Mouse (Mus musculus): ENCODE results near the gene Srgap3.

The Srgap3 gene

DNA sequence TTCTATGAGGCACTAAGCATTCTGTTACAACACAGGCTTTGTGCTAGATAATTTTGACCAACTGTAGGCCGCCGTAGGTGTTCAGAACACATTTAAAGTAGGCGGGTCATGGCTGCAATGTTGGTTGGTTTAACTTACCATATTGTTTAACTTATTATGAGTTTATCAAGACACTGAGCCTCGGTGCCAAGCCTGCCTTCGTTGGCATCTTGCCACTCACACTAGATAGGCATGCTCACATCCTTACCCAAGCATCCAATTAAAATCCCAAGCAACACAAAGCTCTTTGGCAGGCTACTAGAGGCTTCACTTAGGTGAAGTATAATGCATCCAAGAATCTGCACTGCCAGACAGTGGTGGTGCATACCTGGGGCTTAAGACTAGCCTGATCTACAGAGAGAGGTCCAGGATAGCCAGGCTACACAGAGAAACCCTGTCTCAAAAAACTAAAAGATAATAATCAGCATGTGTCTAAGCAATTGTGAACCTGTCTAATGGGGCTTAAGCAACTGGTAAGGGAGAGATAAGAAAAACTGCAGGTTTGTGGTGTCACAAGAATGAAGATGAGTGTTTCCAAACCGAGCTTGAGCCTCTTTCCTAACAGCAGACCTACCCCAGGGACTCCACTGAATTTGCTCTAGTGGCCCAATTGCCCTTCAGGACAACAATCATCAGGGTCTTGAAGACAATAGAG is 17.6 kb downstream of the Srgap3 start:
- Histone ChIP-seq H3K36me3 (ENCODE audit: insufficient read depth, low read length) (no peaks in the 10 kb centered on the region), H3K4me1 (replicated peaks; ENCODE audit: low read depth, low read length) (peaks cover 26% of the 10 kb centered on the region), H3K4me3 (replicated peaks; ENCODE audit: low read length) (no peak overlapping the region), H3K9me3 (ENCODE audit: low read length) (no peaks in the 10 kb centered on the region), H3K27me3 (ENCODE audit: insufficient read depth, low read length) (no peaks in the 10 kb centered on the region)
- no peak for TF ChIP-seq CTCF (conservative IDR thresholded peaks at IDR 0.05; ENCODE audit: low read length)
- no peak for TF ChIP-seq NANOG (IDR thresholded peaks at IDR 0.05; ENCODE audit: borderline replicate concordance, low read length)
- no peak for TF ChIP-seq POU5F1 (IDR thresholded peaks at IDR 0.05; ENCODE audit: borderline replicate concordance, low read length)

DNA sequence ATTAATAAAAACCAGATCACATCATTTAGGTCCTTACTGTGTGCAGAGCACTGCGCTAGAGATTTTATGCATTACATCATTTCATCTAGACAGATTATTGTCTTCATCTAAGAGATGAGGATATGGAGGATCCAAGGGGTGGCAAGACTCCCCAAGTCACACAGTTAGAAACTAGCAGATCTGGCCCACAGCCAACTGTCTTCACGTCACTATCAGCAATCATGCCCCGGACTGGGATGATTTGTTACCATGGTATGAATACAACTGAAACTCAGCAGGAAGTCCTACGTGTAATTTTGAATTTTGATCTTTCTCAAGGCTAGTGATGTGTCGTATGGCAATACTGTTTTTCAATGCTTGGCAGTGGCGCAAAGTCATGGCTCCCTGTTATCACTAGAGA is 18.2 kb downstream of the Srgap3 start:
- TF ChIP-seq POU5F1 (IDR thresholded peaks at IDR 0.05; ENCODE audit: borderline replicate concordance, low read length): no peak
- no peak for TF ChIP-seq NANOG (IDR thresholded peaks at IDR 0.05; ENCODE audit: borderline replicate concordance, low read length)
- TF ChIP-seq CTCF (conservative IDR thresholded peaks at IDR 0.05; ENCODE audit: low read length): no peak

DNA sequence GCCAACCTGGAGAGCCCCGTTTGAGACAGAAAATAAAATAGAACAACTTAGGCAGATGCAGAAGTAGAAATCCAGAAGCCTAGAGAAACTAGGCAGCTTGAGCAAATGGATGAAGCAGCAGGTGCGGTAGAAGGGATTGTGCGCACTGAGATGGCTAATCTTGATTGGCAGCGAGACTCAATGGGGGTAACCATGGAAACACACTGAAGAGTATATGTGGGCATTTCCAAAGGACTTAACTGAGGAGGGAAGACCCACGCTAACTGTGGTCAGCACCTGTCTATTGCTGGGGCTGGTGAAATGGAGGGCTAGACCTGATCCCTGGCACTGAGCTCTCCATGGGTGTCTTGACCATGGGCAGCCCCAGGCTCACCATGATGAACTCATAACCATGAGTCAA is 19.7 kb downstream of the Srgap3 start:
- H3K9me3 ChIP-seq (ENCODE audit: low read length): no peaks in the 10 kb centered on the region
- H3K4me3 ChIP-seq (replicated peaks; ENCODE audit: low read length): no peak overlapping the region
- no peaks in the 10 kb centered on the region for H3K27me3 ChIP-seq (ENCODE audit: insufficient read depth, low read length)
- peaks cover 27% of the 10 kb centered on the region for H3K4me1 ChIP-seq (replicated peaks; ENCODE audit: low read depth, low read length)
- no peaks in the 10 kb centered on the region for H3K36me3 ChIP-seq (ENCODE audit: insufficient read depth, low read length)
- TF ChIP-seq NANOG (IDR thresholded peaks at IDR 0.05; ENCODE audit: borderline replicate concordance, low read length): no peak
- TF ChIP-seq CTCF (conservative IDR thresholded peaks at IDR 0.05; ENCODE audit: low read length): no peak
- TF ChIP-seq POU5F1 (IDR thresholded peaks at IDR 0.05; ENCODE audit: borderline replicate concordance, low read length): no peak

More for the DNA sequence above, 18.2 kb downstream of the Srgap3 start:
- Histone ChIP-seq H3K36me3 (ENCODE audit: insufficient read depth, low read length) (no peaks in the 10 kb centered on the region), H3K4me3 (replicated peaks; ENCODE audit: low read length) (no peak overlapping the region), H3K9me3 (ENCODE audit: low read length) (no peaks in the 10 kb centered on the region), H3K27me3 (ENCODE audit: insufficient read depth, low read length) (no peaks in the 10 kb centered on the region), H3K4me1 (replicated peaks; ENCODE audit: low read depth, low read length) (peaks cover 26% of the 10 kb centered on the region)

DNA sequence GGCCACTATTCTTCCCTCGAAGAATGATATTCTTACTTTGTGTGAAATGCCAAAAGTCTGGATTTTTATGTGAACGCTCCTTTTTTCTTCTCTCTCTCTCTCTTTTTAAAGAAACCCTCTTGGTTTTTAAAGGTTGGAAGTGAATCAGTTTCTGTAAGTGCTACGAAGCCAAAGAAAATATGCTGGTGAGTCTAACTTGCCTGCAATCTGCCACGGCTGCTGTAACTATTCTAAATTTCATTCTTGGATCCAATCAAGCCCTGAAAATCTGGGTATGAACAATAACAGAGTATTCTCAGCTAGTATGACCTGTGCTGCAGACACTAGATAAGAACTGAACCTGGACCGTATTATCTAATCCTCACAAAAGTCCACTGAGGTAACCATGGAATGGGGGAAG is 21.1 kb downstream of the Srgap3 start:
- H3K9me3 ChIP-seq (ENCODE audit: low read length): no peaks in the 10 kb centered on the region
- peaks cover 22% of the 10 kb centered on the region for H3K4me1 ChIP-seq (replicated peaks; ENCODE audit: low read depth, low read length)
- H3K36me3 ChIP-seq (ENCODE audit: insufficient read depth, low read length): no peaks in the 10 kb centered on the region
- TF ChIP-seq CTCF (conservative IDR thresholded peaks at IDR 0.05; ENCODE audit: low read length) (no peak), NANOG (IDR thresholded peaks at IDR 0.05; ENCODE audit: borderline replicate concordance, low read length) (no peak), POU5F1 (IDR thresholded peaks at IDR 0.05; ENCODE audit: borderline replicate concordance, low read length) (no peak)
- H3K27me3 ChIP-seq (ENCODE audit: insufficient read depth, low read length): no peaks in the 10 kb centered on the region
- H3K4me3 ChIP-seq (replicated peaks; ENCODE audit: low read length): no peak overlapping the region

DNA sequence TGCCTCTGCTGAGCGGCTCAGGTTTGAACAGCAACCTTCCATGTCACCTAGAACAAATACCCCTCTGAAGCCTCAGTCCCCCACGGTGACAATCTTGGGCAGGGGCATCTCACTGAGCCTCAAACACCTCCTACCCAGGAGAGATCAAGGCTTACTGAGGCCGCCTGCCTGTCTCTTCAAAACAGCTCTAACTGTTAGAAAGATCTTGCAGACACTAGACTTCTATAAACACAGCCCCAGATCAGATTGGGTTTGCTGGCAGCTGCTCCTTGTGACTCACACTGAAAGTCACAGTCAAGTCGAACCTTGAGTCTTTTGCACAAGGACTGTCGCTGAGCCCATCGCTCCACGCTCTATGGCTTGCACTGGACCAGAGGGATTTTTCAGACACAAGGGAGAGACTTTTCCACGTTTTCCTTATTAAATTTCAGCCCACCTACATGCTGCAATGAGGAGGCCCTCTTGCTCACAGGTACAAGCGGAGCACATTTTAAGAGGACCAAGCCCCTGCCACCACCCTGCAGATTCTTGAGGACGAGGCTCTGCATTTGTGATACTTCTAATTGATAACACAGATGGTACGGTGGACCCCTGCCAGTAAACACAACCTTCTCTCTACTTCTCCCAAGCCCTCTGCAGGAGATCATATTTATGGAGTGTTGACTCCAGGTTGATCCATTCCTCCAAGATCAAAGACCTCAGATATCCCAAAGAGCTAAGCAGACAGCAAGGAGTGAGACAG is 21.7 kb downstream of the Srgap3 start:
- Histone ChIP-seq H3K4me1 (replicated peaks; ENCODE audit: low read depth, low read length) (peaks cover 23% of the 10 kb centered on the region), H3K4me3 (replicated peaks; ENCODE audit: low read length) (no peak overlapping the region), H3K27me3 (ENCODE audit: insufficient read depth, low read length) (no peaks in the 10 kb centered on the region), H3K9me3 (ENCODE audit: low read length) (no peaks in the 10 kb centered on the region), H3K36me3 (ENCODE audit: insufficient read depth, low read length) (no peaks in the 10 kb centered on the region)
- TF ChIP-seq NANOG (IDR thresholded peaks at IDR 0.05; ENCODE audit: borderline replicate concordance, low read length) (no peak), CTCF (conservative IDR thresholded peaks at IDR 0.05; ENCODE audit: low read length) (no peak), POU5F1 (IDR thresholded peaks at IDR 0.05; ENCODE audit: borderline replicate concordance, low read length) (no peak)

DNA sequence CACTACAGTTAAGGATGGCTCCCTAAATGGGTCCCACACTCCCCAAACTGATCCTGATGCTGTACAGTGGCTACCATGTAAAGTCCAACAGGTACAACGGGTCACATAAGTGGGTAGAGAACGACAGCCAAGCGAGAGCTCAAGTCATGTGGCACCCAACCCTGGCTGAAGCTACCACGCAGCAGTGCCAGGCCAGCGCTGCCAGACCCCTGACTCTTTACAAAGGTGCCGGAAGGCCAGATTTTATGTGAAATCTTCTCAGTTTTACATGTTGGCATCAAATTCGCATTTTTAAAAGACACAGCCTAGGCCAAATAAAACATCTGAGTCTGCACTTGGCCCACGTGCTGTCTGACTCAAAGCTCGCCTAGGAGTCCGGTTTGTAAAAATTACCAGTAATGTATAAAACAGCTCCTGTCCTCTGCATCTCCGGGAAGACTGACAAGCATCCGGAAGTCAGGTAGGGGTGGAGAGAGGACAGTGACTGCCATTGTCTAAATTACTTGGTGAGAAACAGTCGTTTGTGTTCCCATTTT is 22.4 kb downstream of the Srgap3 start:
- Histone ChIP-seq H3K4me1 (replicated peaks; ENCODE audit: low read depth, low read length) (peaks cover 17% of the 10 kb centered on the region), H3K36me3 (ENCODE audit: insufficient read depth, low read length) (no peaks in the 10 kb centered on the region), H3K27me3 (ENCODE audit: insufficient read depth, low read length) (no peaks in the 10 kb centered on the region), H3K4me3 (replicated peaks; ENCODE audit: low read length) (no peak overlapping the region), H3K9me3 (ENCODE audit: low read length) (no peaks in the 10 kb centered on the region)
- TF ChIP-seq CTCF (conservative IDR thresholded peaks at IDR 0.05; ENCODE audit: low read length) (no peak), POU5F1 (IDR thresholded peaks at IDR 0.05; ENCODE audit: borderline replicate concordance, low read length) (no peak), NANOG (IDR thresholded peaks at IDR 0.05; ENCODE audit: borderline replicate concordance, low read length) (no peak)

DNA sequence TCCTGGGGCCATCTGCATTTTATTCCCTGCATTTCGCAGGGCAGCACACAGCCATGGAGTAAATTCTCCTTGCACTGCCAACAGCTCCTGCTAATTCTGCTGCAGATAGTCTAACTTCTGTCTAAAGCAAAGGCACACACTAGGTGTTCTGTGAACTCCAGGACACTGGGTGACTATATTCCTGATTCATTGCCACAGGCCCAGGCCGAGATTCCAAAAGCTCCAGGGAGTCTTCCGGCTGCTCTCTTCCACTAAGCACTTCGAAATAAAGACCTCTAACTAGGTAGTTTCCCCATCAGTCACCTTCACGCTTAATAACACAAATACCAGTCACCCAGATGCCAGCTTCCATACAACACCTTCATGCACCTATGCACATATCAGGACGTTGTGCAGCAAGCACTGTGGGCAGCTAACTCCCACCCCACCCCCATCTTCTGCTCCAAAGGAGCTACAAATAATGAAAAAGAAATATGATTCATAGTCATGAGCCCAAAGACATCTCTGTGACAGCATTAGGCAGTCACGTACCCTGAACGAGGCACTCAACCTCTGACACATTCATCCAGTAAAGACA is 26.4 kb downstream of the Srgap3 start:
- H3K27me3 ChIP-seq (ENCODE audit: insufficient read depth, low read length): no peaks in the 10 kb centered on the region
- no peaks in the 10 kb centered on the region for H3K9me3 ChIP-seq (ENCODE audit: low read length)
- no peak for TF ChIP-seq POU5F1 (IDR thresholded peaks at IDR 0.05; ENCODE audit: borderline replicate concordance, low read length)
- TF ChIP-seq CTCF (conservative IDR thresholded peaks at IDR 0.05; ENCODE audit: low read length): no peak
- TF ChIP-seq NANOG (IDR thresholded peaks at IDR 0.05; ENCODE audit: borderline replicate concordance, low read length): no peak
- no peaks in the 10 kb centered on the region for H3K36me3 ChIP-seq (ENCODE audit: insufficient read depth, low read length)
- peaks cover 12% of the 10 kb centered on the region for H3K4me1 ChIP-seq (replicated peaks; ENCODE audit: low read depth, low read length)
- no peak overlapping the region for H3K4me3 ChIP-seq (replicated peaks; ENCODE audit: low read length)

DNA sequence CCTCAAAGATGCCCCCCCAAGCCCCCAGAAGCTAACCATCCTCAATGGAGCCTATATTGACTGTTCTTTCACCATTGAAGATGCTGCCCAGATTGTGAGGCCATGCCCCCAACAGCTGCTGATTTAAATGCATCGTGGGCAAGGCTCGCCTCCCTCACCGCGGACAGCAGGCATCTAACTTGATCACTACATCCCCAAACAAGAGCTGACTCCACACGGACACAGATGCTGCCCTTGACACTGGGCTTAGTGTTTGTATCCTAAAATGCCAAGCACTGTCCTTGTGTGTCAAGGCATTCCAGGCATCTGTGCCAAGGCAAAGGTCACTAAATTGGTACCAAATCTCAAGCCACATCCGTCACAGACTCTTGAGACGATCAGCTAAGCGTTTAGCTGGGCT is 29.3 kb downstream of the Srgap3 start:
- H3K4me1 ChIP-seq (replicated peaks; ENCODE audit: low read depth, low read length): peaks cover 12% of the 10 kb centered on the region
- H3K4me3 ChIP-seq (replicated peaks; ENCODE audit: low read length): no peak overlapping the region
- H3K9me3 ChIP-seq (ENCODE audit: low read length): no peaks in the 10 kb centered on the region
- H3K27me3 ChIP-seq (ENCODE audit: insufficient read depth, low read length): no peaks in the 10 kb centered on the region
- H3K36me3 ChIP-seq (ENCODE audit: insufficient read depth, low read length): no peaks in the 10 kb centered on the region
- TF ChIP-seq NANOG (IDR thresholded peaks at IDR 0.05; ENCODE audit: borderline replicate concordance, low read length): no peak
- no peak for TF ChIP-seq POU5F1 (IDR thresholded peaks at IDR 0.05; ENCODE audit: borderline replicate concordance, low read length)
- TF ChIP-seq CTCF (conservative IDR thresholded peaks at IDR 0.05; ENCODE audit: low read length): no peak

Data from E14TG2a.4 (cell line).